Mouse (Mus musculus): ENCODE measurements around the gene Mrpl58. TPM values are rescaled to one million over a fixed set of nuclear protein-coding genes. Genes with fewer than 3 reads are reported as not detected.

Mrpl58 gene
- polyA plus RNA-seq, 1 experiment from 2014 or later = 181 TPM

DNA sequence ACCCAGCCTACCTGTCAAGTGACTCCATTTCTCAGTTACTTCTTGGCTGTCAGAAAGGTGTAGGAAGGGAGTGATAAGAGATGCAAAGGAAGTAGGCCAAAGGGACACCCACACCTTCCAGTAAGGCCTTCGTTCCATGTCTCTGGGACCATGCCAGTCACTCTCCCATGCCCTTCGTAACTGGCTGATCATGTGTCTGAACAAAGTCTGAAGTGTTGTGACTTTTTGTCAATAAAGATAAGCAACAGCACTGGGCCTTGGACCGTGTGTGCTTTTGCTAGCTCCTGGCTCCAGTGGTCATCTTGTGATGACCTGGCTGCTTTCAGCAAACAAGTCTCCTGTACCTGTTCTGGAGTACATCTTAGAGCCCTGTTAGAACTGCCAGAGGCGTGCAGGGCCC is 29.3 kb downstream of the Mrpl58 start:
- peaks cover 46% of the 10 kb centered on the region for H3K36me3 ChIP-seq
- H3K4me1 ChIP-seq = peaks cover 24% of the 10 kb centered on the region
- no peak overlapping the region for H3K4me3 ChIP-seq
- no peak for ATAC-seq (ENCODE audit: insufficient number of reproducible peaks, insufficient read depth, low FRiP score, low TSS enrichment, low read depth)
- 79% methylated on average over 4 of the region's 4 CpGs for WGBS
- no peak overlapping the region for H3K27ac ChIP-seq
- no peak overlapping the region for H3K4me2 ChIP-seq
- no peaks in the 10 kb centered on the region for H3K9me3 ChIP-seq
- no peak overlapping the region for H3K9ac ChIP-seq
- 0 out of 2 replicates have a peak, but pooled peaks cover 2% of the 10 kb centered on the region for H3K27me3 ChIP-seq

DNA sequence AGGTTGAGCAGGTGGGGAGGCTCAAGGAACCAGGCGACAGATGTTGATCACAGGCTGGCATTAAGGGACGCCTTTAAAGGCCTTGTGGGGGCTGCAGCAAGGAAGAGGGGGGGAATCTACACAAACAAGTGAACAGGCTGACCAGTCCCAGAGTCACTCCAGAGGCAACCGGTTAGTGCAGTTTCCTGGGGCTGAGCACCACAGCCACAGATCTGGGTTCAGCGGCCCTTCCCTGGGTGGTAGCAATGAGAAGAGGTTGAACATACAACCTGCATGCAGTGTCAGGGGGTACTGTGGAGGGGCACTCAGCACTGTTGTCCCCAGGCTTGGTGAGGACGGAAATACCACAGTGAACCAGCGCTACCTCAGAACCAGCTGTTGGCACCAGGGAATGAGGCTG is 29.8 kb downstream of the Mrpl58 start:
- peaks cover 20% of the 10 kb centered on the region for H3K4me1 ChIP-seq
- no peak overlapping the region for H3K4me2 ChIP-seq
- no peak overlapping the region for H3K4me3 ChIP-seq
- H3K9ac ChIP-seq = no peak overlapping the region
- H3K27me3 ChIP-seq = 0 out of 2 replicates have a peak, but pooled peaks cover 2% of the 10 kb centered on the region
- whole genome bisulfite sequencing = 78% methylated on average over 6 of the region's 6 CpGs
- ATAC-seq (ENCODE audit: insufficient number of reproducible peaks, insufficient read depth, low FRiP score, low TSS enrichment, low read depth) = no peak
- peaks cover 45% of the 10 kb centered on the region for H3K36me3 ChIP-seq
- no peak overlapping the region for H3K27ac ChIP-seq
- H3K9me3 ChIP-seq = no peaks in the 10 kb centered on the region

DNA sequence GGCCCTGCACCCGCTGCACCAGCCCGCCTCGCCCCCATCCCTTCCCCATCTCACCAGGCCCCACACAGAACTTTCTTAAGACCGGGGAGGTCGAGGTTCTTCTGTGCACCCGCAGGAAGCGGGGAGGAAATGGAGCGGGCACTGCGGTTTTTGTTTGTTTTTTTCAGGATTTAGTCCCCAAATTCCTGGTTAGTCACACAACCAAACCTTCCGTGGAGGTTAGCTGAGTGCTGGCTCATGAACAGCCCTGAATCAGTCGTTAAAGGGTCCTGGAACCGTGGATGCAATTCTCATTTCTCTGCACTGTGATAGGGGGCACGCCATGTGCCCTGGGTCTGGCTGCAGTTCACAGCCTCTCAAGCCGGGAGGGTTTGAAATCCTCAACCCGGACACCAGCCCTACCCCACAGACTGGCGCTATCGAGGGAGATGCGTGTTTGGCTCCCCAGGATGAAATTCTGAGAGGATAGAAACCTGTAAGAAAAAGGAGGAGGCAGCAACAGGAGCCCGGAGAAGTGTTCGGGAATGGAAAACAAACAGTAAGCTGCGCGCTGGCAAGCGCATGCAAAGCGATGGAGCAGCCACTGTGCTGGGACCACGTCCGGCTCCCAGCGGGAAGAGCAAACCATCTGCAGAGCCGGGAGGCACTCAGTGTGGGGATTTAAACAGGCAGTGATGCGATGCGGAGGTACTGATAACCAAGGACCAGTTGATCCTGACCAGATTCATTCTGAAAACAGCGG is 32.2 kb downstream of the Mrpl58 start:
- no peaks in the 10 kb centered on the region for H3K9me3 ChIP-seq
- 4% methylated on average over 31 of the region's 31 CpGs for WGBS
- peak overlapping the region; percentile 36 for H3K4me3 ChIP-seq
- H3K36me3 ChIP-seq = peaks cover 23% of the 10 kb centered on the region
- H3K4me1 ChIP-seq = peaks cover 20% of the 10 kb centered on the region
- peak overlapping the region; percentile 65 for H3K4me2 ChIP-seq
- H3K27me3 ChIP-seq = 0 out of 2 replicates have a peak, but pooled peaks cover 2% of the 10 kb centered on the region
- peak overlapping the region; percentile 28; the same call in 1 of the 2 replicates for H3K27ac ChIP-seq
- ATAC-seq (ENCODE audit: insufficient number of reproducible peaks, insufficient read depth, low FRiP score, low TSS enrichment, low read depth) = no peak
- peak overlapping the region; percentile 64 for H3K9ac ChIP-seq

DNA sequence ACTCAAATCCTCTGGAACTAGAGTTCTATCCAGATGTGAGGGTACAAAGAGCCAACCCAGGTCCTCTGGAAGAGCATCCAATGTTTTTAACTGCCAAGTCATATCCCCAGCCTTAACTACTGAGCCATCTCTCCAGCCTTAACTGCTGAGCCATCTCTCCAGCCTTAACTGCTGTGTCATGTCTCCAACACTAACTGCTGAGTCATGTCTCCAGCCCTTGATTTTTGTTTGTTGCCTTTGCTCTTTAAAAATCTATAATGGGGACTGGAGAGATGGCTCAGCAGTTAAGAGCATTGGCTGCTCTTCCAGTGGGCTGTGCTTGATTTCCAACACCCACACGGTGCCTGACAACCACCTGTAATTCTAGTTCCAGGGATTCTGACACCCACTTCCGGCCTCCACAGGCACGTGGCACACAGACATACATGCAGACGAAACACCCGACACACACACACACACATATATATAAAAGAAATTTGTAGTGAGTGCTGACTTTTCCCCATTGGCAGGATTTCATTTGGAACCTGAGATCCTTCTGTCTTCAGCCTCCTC is 34.1 kb downstream of the Mrpl58 start:
- Histone ChIP-seq H3K4me1 (peaks cover 20% of the 10 kb centered on the region), H3K4me2 (no peak overlapping the region), H3K36me3 (peaks cover 4% of the 10 kb centered on the region; the same call in 1 of the 2 replicates), H3K9me3 (no peaks in the 10 kb centered on the region), H3K27ac (no peak overlapping the region), H3K9ac (no peak overlapping the region), H3K27me3 (0 out of 2 replicates have a peak, but pooled peaks cover 2% of the 10 kb centered on the region), H3K4me3 (no peak overlapping the region)
- 62% methylated on average over 5 of the region's 5 CpGs for WGBS
- ATAC-seq (ENCODE audit: insufficient number of reproducible peaks, insufficient read depth, low FRiP score, low TSS enrichment, low read depth) = no peak

DNA sequence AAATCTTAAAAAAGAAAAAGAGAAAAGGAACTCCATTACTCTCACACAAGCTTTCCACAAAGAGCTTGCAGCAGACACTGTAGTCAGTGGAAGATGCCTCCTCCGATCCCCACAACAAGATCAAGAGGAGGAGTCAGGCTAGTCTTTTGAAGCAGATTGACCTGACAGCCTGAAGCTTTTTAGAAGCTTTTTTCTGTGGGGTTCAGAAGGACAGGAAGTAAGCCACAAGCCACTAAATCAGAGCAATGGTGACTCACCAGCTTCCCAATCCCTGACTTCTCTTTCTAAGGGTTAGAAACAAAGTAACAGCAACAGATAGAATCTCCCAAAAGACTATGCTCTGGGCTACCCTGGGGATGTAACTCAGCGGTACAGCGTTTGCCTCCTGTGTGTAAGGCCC is 35.8 kb downstream of the Mrpl58 start:
- Histone ChIP-seq H3K9ac (no peak overlapping the region), H3K27ac (no peak overlapping the region), H3K4me1 (peaks cover 20% of the 10 kb centered on the region), H3K4me2 (no peak overlapping the region), H3K36me3 (no peaks in the 10 kb centered on the region), H3K9me3 (no peaks in the 10 kb centered on the region), H3K4me3 (no peak overlapping the region), H3K27me3 (0 out of 2 replicates have a peak, but pooled peaks cover 2% of the 10 kb centered on the region)
- 82% methylated on average over 3 of the region's 3 CpGs for WGBS
- no peak for ATAC-seq (ENCODE audit: insufficient number of reproducible peaks, insufficient read depth, low FRiP score, low TSS enrichment, low read depth)

DNA sequence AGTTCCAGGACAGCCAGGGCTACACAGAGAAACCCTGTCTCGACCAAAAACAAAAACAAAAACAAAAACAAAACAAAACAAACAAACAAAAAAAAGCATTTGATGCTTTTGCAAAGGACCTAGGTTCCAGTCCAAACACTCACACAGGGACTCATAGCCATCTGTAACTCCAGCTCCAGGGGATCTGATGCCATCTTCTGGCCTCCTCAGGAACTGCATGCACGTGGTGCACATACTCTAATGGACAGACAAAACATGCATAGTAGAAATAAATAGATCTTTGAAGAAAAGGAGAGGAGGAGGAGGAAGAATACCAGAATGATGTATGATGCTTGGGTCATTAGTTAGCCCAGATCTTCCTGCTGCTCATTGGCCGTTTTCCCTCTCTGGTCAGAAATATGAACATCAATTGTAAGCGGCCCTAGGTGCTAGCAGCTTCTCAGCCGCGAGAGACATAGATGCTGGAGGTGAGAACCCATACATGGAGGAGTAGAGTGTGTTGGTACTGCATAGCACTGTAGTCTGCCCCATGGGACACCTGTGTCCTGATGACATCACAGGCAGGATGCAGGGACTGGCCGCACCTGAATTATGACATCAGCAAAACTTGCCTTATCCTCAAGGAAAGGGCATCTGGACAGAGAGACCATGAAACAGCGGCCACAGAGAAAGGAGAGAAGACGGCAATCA is 36.5 kb downstream of the Mrpl58 start, which contains the start of gene Trim80:
Trim80 (plus strand) TSS at position 640 of the 690 bp plus-strand sequence.
- 94% methylated on average over 9 of the region's 9 CpGs for WGBS
- no peak within 1 kb of the TSS for H3K4me3 ChIP-seq
- H3K4me1 ChIP-seq = peaks cover 19% of the 10 kb centered on the region
- H3K27ac ChIP-seq = no peak within 1 kb of the TSS
- H3K36me3 ChIP-seq = no peaks in the 10 kb centered on the region
- H3K27me3 ChIP-seq = no peaks in the 10 kb centered on the region
- no peak for ATAC-seq (ENCODE audit: insufficient number of reproducible peaks, insufficient read depth, low FRiP score, low TSS enrichment, low read depth)
- H3K9me3 ChIP-seq = no peaks in the 10 kb centered on the region
- H3K4me2 ChIP-seq = peak within 1 kb of the TSS; percentile 16; the same call in 1 of the 2 replicates
- H3K9ac ChIP-seq = no peak within 1 kb of the TSS

DNA sequence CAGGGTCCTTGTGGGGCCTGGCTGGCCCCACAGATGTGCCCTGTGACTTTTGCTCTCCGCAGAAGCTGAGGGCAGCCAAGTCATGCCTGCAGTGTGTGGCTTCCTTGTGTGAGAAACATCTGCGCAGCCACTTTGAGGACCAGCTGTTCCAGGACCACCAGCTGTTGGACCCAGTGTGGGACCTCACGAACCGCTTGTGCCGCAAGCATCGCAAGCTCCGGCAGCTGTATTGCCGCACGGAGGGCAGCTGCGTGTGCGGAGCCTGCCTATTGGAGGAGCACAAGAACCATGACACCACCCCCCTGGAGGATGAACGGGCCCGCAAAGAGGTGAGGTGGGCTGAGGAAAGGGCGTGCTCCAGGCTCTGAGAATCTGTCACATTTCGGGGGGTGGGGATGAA is 37.9 kb downstream of the Mrpl58 start:
- no peak for ATAC-seq (ENCODE audit: insufficient number of reproducible peaks, insufficient read depth, low FRiP score, low TSS enrichment, low read depth)
- 38% methylated on average over 15 of the region's 15 CpGs for WGBS
- Histone ChIP-seq H3K36me3 (no peaks in the 10 kb centered on the region), H3K4me3 (no peak overlapping the region), H3K27me3 (no peaks in the 10 kb centered on the region), H3K27ac (no peak overlapping the region), H3K4me1 (peaks cover 6% of the 10 kb centered on the region), H3K9ac (no peak overlapping the region), H3K9me3 (no peaks in the 10 kb centered on the region), H3K4me2 (peak overlapping the region; percentile 16; the same call in 1 of the 2 replicates)

DNA sequence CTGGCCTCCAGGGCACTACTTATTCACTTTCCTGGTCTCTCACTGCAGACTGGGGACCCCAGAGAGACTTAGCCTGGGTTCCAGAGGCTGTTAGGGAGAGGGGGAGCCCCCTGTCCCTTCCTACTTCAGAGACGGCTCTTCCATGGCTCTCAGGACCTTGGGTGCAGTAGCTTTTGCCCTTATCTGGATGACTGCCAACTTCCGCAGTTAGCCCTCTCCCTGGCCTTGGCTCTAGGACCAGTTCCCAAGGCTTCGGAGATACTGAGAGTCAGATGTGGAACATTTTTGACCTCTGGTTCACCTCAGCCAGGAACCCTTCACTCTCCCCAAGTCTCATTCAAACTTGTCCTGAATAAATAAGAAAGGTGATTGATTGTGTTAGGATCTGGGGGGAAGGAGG is 43.4 kb downstream of the Mrpl58 start:
- Histone ChIP-seq H3K4me1 (0 out of 2 replicates have a peak, but pooled peaks cover 5% of the 10 kb centered on the region), H3K9ac (no peak overlapping the region), H3K36me3 (no peaks in the 10 kb centered on the region), H3K27me3 (no peaks in the 10 kb centered on the region), H3K4me3 (no peak overlapping the region), H3K4me2 (no peak overlapping the region), H3K27ac (no peak overlapping the region), H3K9me3 (no peaks in the 10 kb centered on the region)
- WGBS = 57% methylated on average over 3 of the region's 3 CpGs
- ATAC-seq (ENCODE audit: insufficient number of reproducible peaks, insufficient read depth, low FRiP score, low TSS enrichment, low read depth) = no peak

DNA sequence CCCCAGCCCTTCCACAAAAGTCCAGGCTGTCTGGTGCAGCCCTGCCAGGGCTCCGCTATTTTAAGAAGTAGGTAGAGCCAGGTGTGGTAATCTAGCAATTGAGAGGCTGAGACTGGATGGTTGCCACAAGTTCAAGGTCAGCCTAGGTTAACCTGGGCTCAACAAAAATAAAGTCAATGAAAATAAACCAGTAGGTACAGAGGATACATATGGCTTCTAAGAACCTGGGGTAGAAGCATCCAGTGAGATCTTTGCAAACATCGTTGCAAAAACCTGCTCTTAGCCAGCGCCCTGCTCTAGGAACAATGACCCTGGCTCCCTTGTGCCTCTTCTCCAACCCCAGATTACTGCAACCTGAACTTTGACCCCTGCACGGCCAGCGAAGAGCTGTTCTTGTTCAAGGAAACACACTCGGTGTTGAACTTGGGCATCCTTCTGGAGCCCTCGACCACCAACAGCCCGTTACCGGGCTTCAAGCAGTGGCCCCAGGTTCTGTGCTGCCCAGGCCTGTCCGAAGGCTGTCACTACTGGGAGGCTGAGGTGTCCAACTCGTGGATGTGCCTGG is 43.9 kb downstream of the Mrpl58 start:
- Histone ChIP-seq H3K4me1 (0 out of 2 replicates have a peak, but pooled peaks cover 5% of the 10 kb centered on the region), H3K4me2 (no peak overlapping the region), H3K9me3 (no peaks in the 10 kb centered on the region), H3K36me3 (no peaks in the 10 kb centered on the region), H3K27me3 (no peaks in the 10 kb centered on the region), H3K4me3 (no peak overlapping the region), H3K27ac (no peak overlapping the region), H3K9ac (no peak overlapping the region)
- WGBS = 80% methylated on average over 11 of the region's 11 CpGs
- no peak for ATAC-seq (ENCODE audit: insufficient number of reproducible peaks, insufficient read depth, low FRiP score, low TSS enrichment, low read depth)

DNA sequence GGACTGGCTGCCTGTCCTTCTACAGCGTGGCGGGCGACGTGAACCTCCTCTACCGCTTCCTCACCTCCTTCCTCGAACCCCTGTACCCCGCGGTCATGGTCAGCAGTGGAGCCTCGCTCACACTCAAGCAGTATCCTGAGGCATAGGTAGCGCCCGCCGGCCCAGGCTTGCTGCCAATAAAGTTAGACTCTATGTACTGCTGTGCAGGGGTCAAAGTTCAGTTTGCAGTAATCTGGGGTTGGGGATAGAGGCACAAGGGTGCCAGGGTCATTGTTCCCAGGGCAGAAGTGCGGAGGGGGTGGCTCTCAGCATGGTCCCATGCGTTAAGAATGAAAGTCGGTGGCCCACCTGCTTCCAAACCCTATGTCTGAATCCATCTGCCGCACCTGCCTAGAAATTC is 44.5 kb downstream of the Mrpl58 start:
- H3K4me1 ChIP-seq = 0 out of 2 replicates have a peak, but pooled peaks cover 5% of the 10 kb centered on the region
- H3K27me3 ChIP-seq = no peaks in the 10 kb centered on the region
- no peak for ATAC-seq (ENCODE audit: insufficient number of reproducible peaks, insufficient read depth, low FRiP score, low TSS enrichment, low read depth)
- no peaks in the 10 kb centered on the region for H3K9me3 ChIP-seq
- H3K4me3 ChIP-seq = no peak overlapping the region
- no peak overlapping the region for H3K4me2 ChIP-seq
- no peak overlapping the region for H3K9ac ChIP-seq
- H3K36me3 ChIP-seq = no peaks in the 10 kb centered on the region
- no peak overlapping the region for H3K27ac ChIP-seq
- 84% methylated on average over 16 of the region's 16 CpGs for WGBS

DNA sequence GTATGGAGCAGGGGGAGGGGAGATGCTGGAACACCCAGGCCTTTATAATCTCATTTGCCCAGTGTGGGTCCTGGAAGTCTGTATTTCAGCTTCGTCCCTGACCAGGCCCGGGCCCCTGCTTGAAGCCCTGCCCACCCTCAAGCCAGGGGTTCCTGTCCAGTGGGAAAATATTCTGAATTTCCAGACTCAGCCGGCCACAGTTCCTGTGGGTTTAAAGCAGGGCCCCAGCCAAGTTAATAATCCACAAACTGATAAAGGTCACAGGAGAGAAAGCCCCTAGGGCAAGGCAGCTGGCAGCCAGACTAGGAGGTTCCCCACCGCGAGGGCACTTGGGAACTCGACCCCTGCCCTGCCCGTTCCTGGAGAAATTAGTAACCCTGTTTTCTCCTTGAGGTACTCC is 45.4 kb downstream of the Mrpl58 start:
- ATAC-seq (ENCODE audit: insufficient number of reproducible peaks, insufficient read depth, low FRiP score, low TSS enrichment, low read depth) = no peak
- Histone ChIP-seq H3K27ac (no peak overlapping the region), H3K4me2 (no peak overlapping the region), H3K4me3 (no peak overlapping the region), H3K9me3 (no peaks in the 10 kb centered on the region), H3K27me3 (no peaks in the 10 kb centered on the region), H3K4me1 (0 out of 2 replicates have a peak, but pooled peaks cover 5% of the 10 kb centered on the region), H3K9ac (no peak overlapping the region), H3K36me3 (no peaks in the 10 kb centered on the region)
- WGBS = 14% methylated on average over 7 of the region's 7 CpGs
